10 mouse cellular contexts compared by ENCODE assay signal in the genomic region with DNA sequence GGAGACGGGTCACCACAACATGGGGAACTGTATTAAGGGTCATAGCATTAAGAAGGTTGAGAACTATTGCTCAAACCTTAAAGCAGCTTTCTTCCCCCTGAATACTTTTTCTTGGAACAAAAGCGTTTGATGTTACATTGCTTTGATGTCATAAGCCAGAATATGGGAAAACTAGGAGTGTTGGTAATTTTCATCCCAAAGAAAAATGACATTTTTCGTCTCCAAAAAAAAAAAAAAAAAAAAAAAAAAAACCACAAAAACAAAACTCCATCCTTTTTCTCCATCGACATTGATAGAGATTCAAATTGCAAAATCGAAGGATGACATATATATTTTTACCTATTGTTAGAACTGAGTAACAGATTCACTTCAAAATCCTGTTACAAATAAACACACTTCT. TPM values are rescaled to one million over a fixed set of nuclear protein-coding genes. Genes with fewer than 3 reads are reported as not detected.
DNase-seq lines count a peak whose midpoint lies in the region; ATAC-seq and TF ChIP-seq lines count a peak whose summit lies in the region.
"Had no signal": no experiment of that assay in that cellular context is flagged by ENCODE, and none has a peak within 500 bp of the region (broad histone marks: within the 10 kb centered on the region; RNA-seq: fewer than 3 reads in every experiment).

No protein-coding gene starts in this region.

- WGBS in forebrain, embryonic 14.5 days = 75% methylated on average over 5 of the region's 5 CpGs
- WGBS in forebrain, embryonic 13.5 days = 64% methylated on average over 5 of the region's 5 CpGs
- 63% methylated on average over 5 of the region's 5 CpGs for WGBS in intestine, postnatal 0 days
- 65% methylated on average over 5 of the region's 5 CpGs for WGBS in intestine, embryonic 16.5 days
- WGBS in stomach, embryonic 14.5 days = 64% methylated on average over 5 of the region's 5 CpGs
- WGBS in stomach, postnatal 0 days = 53% methylated on average over 5 of the region's 5 CpGs

- no peak overlapping the region for H3K9ac ChIP-seq in forebrain, embryonic 14.5 days (ENCODE audit: low read length)
- H3K9ac ChIP-seq in forebrain, embryonic 13.5 days = no peak overlapping the region
- H3K9ac ChIP-seq in intestine, postnatal 0 days (ENCODE audit: low read depth, low read length) = no peak overlapping the region
- no peak overlapping the region for H3K9ac ChIP-seq in intestine, embryonic 16.5 days (ENCODE audit: low read depth, low read length)
- no peak overlapping the region; the same call in 1 of the 2 replicates for H3K9ac ChIP-seq in stomach, embryonic 14.5 days (replicated peaks; ENCODE audit: low read depth, low read length)
- no peak overlapping the region for H3K9ac ChIP-seq in stomach, postnatal 0 days (ENCODE audit: low read length)

- no peak for TF ChIP-seq EP300 in stomach, postnatal 0 days (optimal IDR thresholded peaks at IDR 0.05)

- H3K27ac ChIP-seq in forebrain, embryonic 14.5 days (ENCODE audit: low read depth, low read length) = no peak overlapping the region
- H3K27ac ChIP-seq in forebrain, embryonic 13.5 days = no peak overlapping the region
- H3K27ac ChIP-seq in intestine, postnatal 0 days (ENCODE audit: low read depth, low read length) = no peak overlapping the region
- no peak overlapping the region for H3K27ac ChIP-seq in intestine, embryonic 16.5 days (ENCODE audit: low read length)
- H3K27ac ChIP-seq in stomach, embryonic 14.5 days (ENCODE audit: low read length) = no peak overlapping the region
- H3K27ac ChIP-seq in stomach, postnatal 0 days (replicated peaks) = no peak overlapping the region

- TF ChIP-seq CTCF in intestine, postnatal 0 days (IDR thresholded peaks at IDR 0.05; ENCODE audit: low read depth) = no peak
- no peak for TF ChIP-seq CTCF in stomach, postnatal 0 days (IDR thresholded peaks at IDR 0.05; ENCODE audit: low read depth)

- peak overlapping the region; percentile 60 for H3K4me2 ChIP-seq in forebrain, embryonic 14.5 days (ENCODE audit: low read length)
- no peak overlapping the region for H3K4me2 ChIP-seq in forebrain, embryonic 13.5 days
- H3K4me2 ChIP-seq in intestine, postnatal 0 days (replicated peaks; ENCODE audit: low read depth) = peak overlapping the region; percentile 86; the same call in 1 of the 2 replicates
- H3K4me2 ChIP-seq in intestine, embryonic 16.5 days (ENCODE audit: low read depth, low read length) = no peak overlapping the region
- H3K4me2 ChIP-seq in stomach, embryonic 14.5 days (replicated peaks; ENCODE audit: low read depth, low read length) = peak overlapping the region; percentile 55
- H3K4me2 ChIP-seq in stomach, postnatal 0 days (replicated peaks; ENCODE audit: low read depth) = no peak overlapping the region

- no peak for DNase-seq in forebrain, embryonic 14.5 days (ENCODE audit: low spot score)
- DNase-seq in stomach, postnatal 0 days (ENCODE audit: low spot score) = no peak
- no peak for DNase-seq in thymus, postnatal 10 days (ENCODE audit: low spot score in 2 of 2)
- DNase-seq: adrenal gland, adult 2 months had no signal

- no peaks in the 10 kb centered on the region for H3K9me3 ChIP-seq in forebrain, embryonic 14.5 days (replicated peaks; ENCODE audit: control insufficient read depth, low read length)
- no peaks in the 10 kb centered on the region for H3K9me3 ChIP-seq in forebrain, embryonic 13.5 days (replicated peaks)
- H3K9me3 ChIP-seq in intestine, postnatal 0 days (ENCODE audit: control insufficient read depth) = no peaks in the 10 kb centered on the region
- no peaks in the 10 kb centered on the region for H3K9me3 ChIP-seq in intestine, embryonic 16.5 days (ENCODE audit: control insufficient read depth, low read length)
- H3K9me3 ChIP-seq in stomach, embryonic 14.5 days (ENCODE audit: control insufficient read depth, low read depth, low read length) = no peaks in the 10 kb centered on the region
- H3K9me3 ChIP-seq in stomach, postnatal 0 days (ENCODE audit: control insufficient read depth, low read length) = no peaks in the 10 kb centered on the region
- H3K9me3 ChIP-seq: megakaryocyte, embryonic 14.5 days had no signal

- H3K4me1 ChIP-seq in forebrain, embryonic 14.5 days (ENCODE audit: control insufficient read depth, insufficient read depth, low read length) = peaks cover 14% of the 10 kb centered on the region; the same call in 1 of the 2 replicates
- peaks cover 22% of the 10 kb centered on the region for H3K4me1 ChIP-seq in forebrain, embryonic 13.5 days
- 0 out of 2 replicates have a peak, but pooled peaks cover 6% of the 10 kb centered on the region for H3K4me1 ChIP-seq in intestine, postnatal 0 days (replicated peaks; ENCODE audit: control insufficient read depth, insufficient read depth, low read length)
- peaks cover 14% of the 10 kb centered on the region for H3K4me1 ChIP-seq in intestine, embryonic 16.5 days (ENCODE audit: control insufficient read depth, insufficient read depth, low read length)
- peaks cover 11% of the 10 kb centered on the region for H3K4me1 ChIP-seq in stomach, embryonic 14.5 days (ENCODE audit: control insufficient read depth, insufficient read depth, low read length)
- no peaks in the 10 kb centered on the region for H3K4me1 ChIP-seq in stomach, postnatal 0 days (replicated peaks; ENCODE audit: control insufficient read depth, insufficient read depth)

- peak overlapping the region; percentile 78; the same call in 1 of the 2 replicates for H3K4me3 ChIP-seq in forebrain, embryonic 14.5 days (ENCODE audit: low read depth, low read length)
- H3K4me3 ChIP-seq in forebrain, embryonic 13.5 days = no peak overlapping the region
- H3K4me3 ChIP-seq in intestine, postnatal 0 days (ENCODE audit: low read depth, low read length) = no peak overlapping the region
- no peak overlapping the region for H3K4me3 ChIP-seq in intestine, embryonic 16.5 days (ENCODE audit: low read length)
- no peak overlapping the region for H3K4me3 ChIP-seq in stomach, embryonic 14.5 days (ENCODE audit: low read depth, low read length)
- H3K4me3 ChIP-seq in stomach, postnatal 0 days (ENCODE audit: low read depth, low read length) = no peak overlapping the region

- no peaks in the 10 kb centered on the region for H3K27me3 ChIP-seq in forebrain, embryonic 14.5 days (replicated peaks; ENCODE audit: control insufficient read depth, insufficient read depth, low read length)
- no peaks in the 10 kb centered on the region for H3K27me3 ChIP-seq in forebrain, embryonic 13.5 days
- no peaks in the 10 kb centered on the region for H3K27me3 ChIP-seq in intestine, postnatal 0 days (replicated peaks; ENCODE audit: control insufficient read depth, insufficient read depth, low read length)
- no peaks in the 10 kb centered on the region for H3K27me3 ChIP-seq in intestine, embryonic 16.5 days (replicated peaks; ENCODE audit: control insufficient read depth, insufficient read depth, low read length)
- H3K27me3 ChIP-seq in stomach, embryonic 14.5 days (ENCODE audit: control insufficient read depth, insufficient read depth, low read length) = no peaks in the 10 kb centered on the region
- H3K27me3 ChIP-seq in stomach, postnatal 0 days (ENCODE audit: control insufficient read depth, insufficient read depth, low read length) = no peaks in the 10 kb centered on the region
- H3K27me3 ChIP-seq: megakaryocyte, embryonic 14.5 days had no signal

- no peaks in the 10 kb centered on the region for H3K36me3 ChIP-seq in forebrain, embryonic 14.5 days (ENCODE audit: control insufficient read depth, insufficient read depth, low read length)
- no peaks in the 10 kb centered on the region for H3K36me3 ChIP-seq in forebrain, embryonic 13.5 days (ENCODE audit: poor library complexity, severe bottlenecking)
- no peaks in the 10 kb centered on the region for H3K36me3 ChIP-seq in intestine, postnatal 0 days (ENCODE audit: control insufficient read depth, insufficient read depth)
- H3K36me3 ChIP-seq in intestine, embryonic 16.5 days (ENCODE audit: control insufficient read depth, insufficient read depth, low read length) = no peaks in the 10 kb centered on the region
- no peaks in the 10 kb centered on the region for H3K36me3 ChIP-seq in stomach, embryonic 14.5 days (ENCODE audit: control insufficient read depth, insufficient read depth, low read length)
- H3K36me3 ChIP-seq in stomach, postnatal 0 days (ENCODE audit: control insufficient read depth, insufficient read depth, low read length) = no peaks in the 10 kb centered on the region

- ATAC-seq in forebrain, embryonic 14.5 days = no peak
- no peak for ATAC-seq in forebrain, embryonic 13.5 days
- ATAC-seq in intestine, postnatal 0 days = no peak
- no peak for ATAC-seq in intestine, embryonic 16.5 days
- ATAC-seq in stomach, embryonic 14.5 days (ENCODE audit: insufficient number of reproducible peaks, insufficient read depth, low FRiP score, low read depth) = no peak
- no peak for ATAC-seq in stomach, postnatal 0 days (ENCODE audit: low FRiP score, low TSS enrichment)
- ATAC-seq in cerebellum, adult (ENCODE audit: insufficient number of reproducible peaks, low FRiP score, low TSS enrichment) = no peak

RNA-seq across cellular contexts. Expression of a gene that starts 0.9 kb away (rescaled TPM):
- polyA plus RNA-seq in forebrain, embryonic 14.5 days (2014; fragmentation: Nextera tagmentation; extraction: Ambion mirVana) = 15.7 and 17.0 TPM in 2 replicates
- polyA plus RNA-seq in forebrain, embryonic 13.5 days (2015; fragmentation: Nextera tagmentation; extraction: Ambion mirVana) = 11.3 and 12.5 TPM in 2 replicates
- 16.6 and 17.8 TPM in 2 replicates for polyA plus RNA-seq in intestine, postnatal 0 days (2015; fragmentation: Nextera tagmentation; extraction: Ambion mirVana)
- polyA plus RNA-seq in intestine, embryonic 16.5 days (2015; fragmentation: Nextera tagmentation; extraction: Ambion mirVana) = 23.1 and 24.9 TPM in 2 replicates
- polyA plus RNA-seq in stomach, embryonic 14.5 days (2014; fragmentation: Nextera tagmentation; extraction: Ambion mirVana) = 25.6 and 28.3 TPM in 2 replicates
- 13.7 and 13.9 TPM in 2 replicates for polyA plus RNA-seq in stomach, postnatal 0 days (2015; fragmentation: Nextera tagmentation; extraction: Ambion mirVana)

RNA-seq across cellular contexts. Expression of a gene that starts 26.3 kb away (rescaled TPM):
- 391 and 567 TPM in 2 replicates for polyA plus RNA-seq in forebrain, embryonic 14.5 days (2014; fragmentation: Nextera tagmentation; extraction: Ambion mirVana)
- polyA plus RNA-seq in forebrain, embryonic 13.5 days (2015; fragmentation: Nextera tagmentation; extraction: Ambion mirVana) = 431 and 548 TPM in 2 replicates
- 520 and 549 TPM in 2 replicates for polyA plus RNA-seq in intestine, postnatal 0 days (2015; fragmentation: Nextera tagmentation; extraction: Ambion mirVana)
- 432 and 438 TPM in 2 replicates for polyA plus RNA-seq in intestine, embryonic 16.5 days (2015; fragmentation: Nextera tagmentation; extraction: Ambion mirVana)
- polyA plus RNA-seq in stomach, embryonic 14.5 days (2014; fragmentation: Nextera tagmentation; extraction: Ambion mirVana) = 834 and 883 TPM in 2 replicates
- polyA plus RNA-seq in stomach, postnatal 0 days (2015; fragmentation: Nextera tagmentation; extraction: Ambion mirVana) = 661 and 725 TPM in 2 replicates

RNA-seq across cellular contexts. Expression of a gene that starts 34.4 kb away (rescaled TPM):
- polyA plus RNA-seq in forebrain, embryonic 14.5 days (2014; fragmentation: Nextera tagmentation; extraction: Ambion mirVana) = 0.72 and 0.85 TPM in 2 replicates
- polyA plus RNA-seq in forebrain, embryonic 13.5 days (2015; fragmentation: Nextera tagmentation; extraction: Ambion mirVana) = 0.60 and 0.85 TPM in 2 replicates
- polyA plus RNA-seq in intestine, postnatal 0 days (2015; fragmentation: Nextera tagmentation; extraction: Ambion mirVana) = 1.5 and 2.1 TPM in 2 replicates
- polyA plus RNA-seq in intestine, embryonic 16.5 days (2015; fragmentation: Nextera tagmentation; extraction: Ambion mirVana) = 1.5 and 2.1 TPM in 2 replicates
- polyA plus RNA-seq in stomach, embryonic 14.5 days (2014; fragmentation: Nextera tagmentation; extraction: Ambion mirVana) = 1.9 and 2.7 TPM in 2 replicates
- 1.4 and 1.8 TPM in 2 replicates for polyA plus RNA-seq in stomach, postnatal 0 days (2015; fragmentation: Nextera tagmentation; extraction: Ambion mirVana)

RNA-seq across cellular contexts. Expression of a gene that starts 42.6 kb away (rescaled TPM):
- 65.6 and 75.5 TPM in 2 replicates for polyA plus RNA-seq in forebrain, embryonic 14.5 days (2014; fragmentation: Nextera tagmentation; extraction: Ambion mirVana)
- polyA plus RNA-seq in forebrain, embryonic 13.5 days (2015; fragmentation: Nextera tagmentation; extraction: Ambion mirVana) = 52.5 and 52.8 TPM in 2 replicates
- 26.0 and 28.8 TPM in 2 replicates for polyA plus RNA-seq in intestine, postnatal 0 days (2015; fragmentation: Nextera tagmentation; extraction: Ambion mirVana)
- 32.0 and 32.9 TPM in 2 replicates for polyA plus RNA-seq in intestine, embryonic 16.5 days (2015; fragmentation: Nextera tagmentation; extraction: Ambion mirVana)
- 47.6 and 49.1 TPM in 2 replicates for polyA plus RNA-seq in stomach, embryonic 14.5 days (2014; fragmentation: Nextera tagmentation; extraction: Ambion mirVana)
- polyA plus RNA-seq in stomach, postnatal 0 days (2015; fragmentation: Nextera tagmentation; extraction: Ambion mirVana) = 26.7 and 27.3 TPM in 2 replicates

Comparison
In these comparisons a context has a peak if more than half of its experiments do, and no peak if none do; other contexts are left out.
1. H3K4me2 ChIP-seq: peak in forebrain, embryonic 14.5 days (single experiment), intestine, postnatal 0 days (single experiment) and stomach, embryonic 14.5 days (single experiment); none in forebrain, embryonic 13.5 days (single experiment), intestine, embryonic 16.5 days (single experiment) and stomach, postnatal 0 days (single experiment).